Mouse (Mus musculus): ENCODE data around the gene Olfr1109. TPM values are rescaled to one million over a fixed set of nuclear protein-coding genes. Genes with fewer than 3 reads are reported as not detected.

Gene Olfr1109
- not detected in 2 replicates for total RNA-seq (2017)

GRCm38 (mm10) chr2:87095908-87096307 lies at the start of gene Olfr1109:
TSS of gene Olfr1109 (minus strand) at chr2:87096008.
- ATAC-seq (ENCODE audit: extremely low read depth, insufficient number of reproducible peaks, low FRiP score, poor library complexity, severe bottlenecking) = no peak

DNA sequence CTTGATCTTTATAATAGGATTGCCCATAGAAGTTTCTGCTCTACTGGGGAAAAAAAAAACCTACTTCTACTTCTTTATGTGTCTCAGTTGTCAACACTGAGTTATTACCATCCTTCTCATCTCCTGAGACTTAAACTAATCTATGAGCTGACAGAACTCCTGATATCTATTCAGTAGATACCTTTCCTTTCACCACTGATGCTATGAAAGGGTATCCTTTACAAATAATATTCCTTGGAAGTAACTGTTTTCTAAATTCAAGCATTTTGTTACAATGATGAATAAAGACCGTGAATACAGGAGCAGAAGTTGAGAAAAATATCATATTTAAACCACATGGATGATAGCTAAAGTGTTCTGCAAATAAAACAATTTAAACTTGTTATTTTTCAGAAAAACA lies 44.4 kb upstream of the Olfr1109 start, which contains the start of gene Olfr1110:
Gene Olfr1110, minus strand, starts transcription at position 101 of the 400 bp plus-strand sequence.
- no peak for ATAC-seq (ENCODE audit: extremely low read depth, insufficient number of reproducible peaks, low FRiP score, poor library complexity, severe bottlenecking)

GRCm38 (mm10) chr2:87114467-87114866 lies 18.7 kb upstream of the Olfr1109 start, which contains the start of gene Olfr259:
TSS of gene Olfr259 (minus strand) at chr2:87114567.
- no peak for ATAC-seq (ENCODE audit: extremely low read depth, insufficient number of reproducible peaks, low FRiP score, poor library complexity, severe bottlenecking)

GRCm38 (mm10) chr2:87075717-87076116 lies 20.1 kb downstream of the Olfr1109 start, which contains the start of gene Olfr1107:
TSS of gene Olfr1107 (minus strand) at chr2:87075817.
- ATAC-seq (ENCODE audit: extremely low read depth, insufficient number of reproducible peaks, low FRiP score, poor library complexity, severe bottlenecking) = no peak

DNA sequence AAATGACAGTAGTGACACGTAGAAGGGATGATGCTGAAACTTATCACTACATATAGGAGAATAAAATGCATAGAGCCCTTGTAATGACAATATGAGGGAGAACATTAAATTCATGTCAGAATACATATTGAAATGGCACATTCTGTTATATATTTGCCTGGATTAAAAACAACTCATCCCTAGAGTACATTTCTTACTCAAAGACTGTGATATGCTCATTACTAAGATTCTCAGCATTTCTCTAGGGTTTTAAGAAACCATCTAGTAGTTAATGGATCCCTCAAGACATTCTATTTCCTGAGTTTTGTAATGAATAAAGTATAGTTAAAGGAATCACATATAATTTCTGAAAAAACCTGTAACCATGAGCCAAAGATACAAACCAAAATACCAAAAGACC lies 43.6 kb downstream of the Olfr1109 start, which contains the start of gene Olfr1106:
Gene Olfr1106, minus strand, starts transcription at position 101 of the 400 bp plus-strand sequence.
- ATAC-seq (ENCODE audit: extremely low read depth, insufficient number of reproducible peaks, low FRiP score, poor library complexity, severe bottlenecking) = no peak

Other genes starting within 250 kb of the Olfr1109 start
- gene Olfr1095, start 244.3 kb downstream of the Olfr1109 start, total RNA-seq (2017) = not detected in 2 replicates
- not detected in 2 replicates for gene Gm13723, start 221.2 kb downstream of the Olfr1109 start, total RNA-seq (2017)
- not detected in 2 replicates for gene Olfr1097, start 203.8 kb downstream of the Olfr1109 start, total RNA-seq (2017)
- gene Olfr1098, start 171.5 kb downstream of the Olfr1109 start, total RNA-seq (2017) = not detected in 2 replicates
- gene Olfr1099, start 135.3 kb downstream of the Olfr1109 start, total RNA-seq (2017) = 0.12 TPM in 1 of 2 replicates, not detected in the other
- gene Olfr1100, start 116.1 kb downstream of the Olfr1109 start, total RNA-seq (2017) = not detected in 2 replicates
- gene Olfr1101, start 104.8 kb downstream of the Olfr1109 start, total RNA-seq (2017) = not detected in 2 replicates
- not detected in 2 replicates for gene Olfr1102, start 97.6 kb downstream of the Olfr1109 start, total RNA-seq (2017)
- not detected in 2 replicates for gene Olfr1104, start 68.9 kb downstream of the Olfr1109 start, total RNA-seq (2017)
- gene Olfr1105, start 59.5 kb downstream of the Olfr1109 start, total RNA-seq (2017) = 0.49 TPM in 1 of 2 replicates, not detected in the other
- not detected in 2 replicates for gene Olfr1106, start 43.7 kb downstream of the Olfr1109 start, total RNA-seq (2017)
- not detected in 2 replicates for gene Olfr1107, start 20.2 kb downstream of the Olfr1109 start, total RNA-seq (2017)
- not detected in 2 replicates for gene Olfr259, start 18.6 kb upstream of the Olfr1109 start, total RNA-seq (2017)
- not detected in 2 replicates for gene Olfr1110, start 44.3 kb upstream of the Olfr1109 start, total RNA-seq (2017)
- not detected in 2 replicates for gene Olfr1111, start 56.6 kb upstream of the Olfr1109 start, total RNA-seq (2017)
- gene Olfr1112, start 91.8 kb upstream of the Olfr1109 start, total RNA-seq (2017) = not detected in 2 replicates
- not detected in 2 replicates for gene Olfr1113, start 113.0 kb upstream of the Olfr1109 start, total RNA-seq (2017)
- gene Olfr1115, start 152.0 kb upstream of the Olfr1109 start, total RNA-seq (2017) = not detected in 2 replicates
- gene Olfr1116, start 171.5 kb upstream of the Olfr1109 start, total RNA-seq (2017) = 0.12 and 0.25 TPM in 2 replicates
- 0.49 TPM in 1 of 2 replicates, not detected in the other for gene Olfr1118, start 211.6 kb upstream of the Olfr1109 start, total RNA-seq (2017)